Mouse (Mus musculus): ENCODE measurements around the gene Lxn.

The Lxn gene

DNA sequence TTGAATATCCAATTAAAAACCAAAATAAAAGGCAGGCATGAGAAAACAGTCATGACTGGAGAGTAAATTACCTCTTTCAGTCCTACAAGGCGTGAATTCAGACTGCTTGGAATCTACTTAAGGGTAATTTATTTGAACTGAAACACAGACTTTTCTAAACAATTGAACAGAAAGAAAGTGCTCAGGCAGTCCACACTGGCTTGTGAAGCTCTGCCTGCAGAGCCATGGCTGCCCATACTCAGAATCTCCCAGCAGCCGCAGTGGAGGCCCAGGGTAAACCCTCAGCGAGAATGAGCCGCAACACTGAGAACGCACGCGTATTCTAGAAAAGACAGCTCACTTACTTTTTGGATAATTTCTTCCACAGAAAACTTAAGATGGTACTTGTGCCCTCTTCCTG, 1.7 kb downstream of the Lxn start:
- DNase-seq (ENCODE audit: low spot score in 2 of 2), result no peak

DNA sequence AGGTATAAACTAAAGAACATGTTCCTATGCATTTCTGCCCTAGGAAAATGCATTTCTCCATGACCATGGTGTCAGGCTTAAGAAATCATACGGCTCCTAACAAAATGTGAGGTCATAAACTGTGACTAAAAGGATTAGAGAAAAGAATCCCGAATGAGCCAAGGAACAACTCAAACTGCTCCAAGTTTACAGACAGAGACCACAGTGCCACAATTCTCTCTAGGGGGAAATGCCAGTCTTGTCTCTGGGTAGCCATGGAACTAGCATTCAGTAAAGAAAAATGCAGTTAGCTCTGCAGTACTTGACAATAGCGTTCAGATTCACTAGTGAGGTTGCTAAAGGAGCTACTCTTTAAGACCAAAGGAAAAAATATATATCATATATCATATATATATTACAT, 3.8 kb downstream of the Lxn start:
- DNase-seq (ENCODE audit: low spot score in 2 of 2), result no peak

- DNase-seq (ENCODE audit: low spot score in 2 of 2), result no peak
Measured at GRCm38 (mm10) chr3:67450601-67451210, 13.0 kb downstream of the Lxn start.

DNA sequence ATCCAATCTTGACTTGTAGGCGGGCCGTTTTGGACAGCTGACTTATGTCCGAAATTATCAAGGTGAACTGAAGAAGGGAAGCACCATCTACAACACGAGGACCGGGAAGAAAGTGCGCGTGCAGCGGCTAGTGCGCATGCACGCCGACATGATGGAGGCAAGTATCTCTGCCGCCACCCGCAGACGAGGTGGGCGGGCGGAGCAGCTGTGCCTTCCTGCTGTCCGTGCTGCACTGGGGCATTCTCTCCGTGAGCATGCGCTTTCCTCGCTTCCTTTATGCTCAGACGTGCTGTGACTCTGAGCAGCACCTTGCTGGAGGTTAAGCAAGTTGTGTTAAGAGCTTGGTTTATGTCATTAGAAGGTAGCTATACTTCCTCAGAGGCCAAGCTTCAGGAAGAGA, 14.1 kb downstream of the Lxn start:
- DNase-seq (ENCODE audit: low spot score in 2 of 2), result peak in 1 of 2 experiments; percentile 33

DNA sequence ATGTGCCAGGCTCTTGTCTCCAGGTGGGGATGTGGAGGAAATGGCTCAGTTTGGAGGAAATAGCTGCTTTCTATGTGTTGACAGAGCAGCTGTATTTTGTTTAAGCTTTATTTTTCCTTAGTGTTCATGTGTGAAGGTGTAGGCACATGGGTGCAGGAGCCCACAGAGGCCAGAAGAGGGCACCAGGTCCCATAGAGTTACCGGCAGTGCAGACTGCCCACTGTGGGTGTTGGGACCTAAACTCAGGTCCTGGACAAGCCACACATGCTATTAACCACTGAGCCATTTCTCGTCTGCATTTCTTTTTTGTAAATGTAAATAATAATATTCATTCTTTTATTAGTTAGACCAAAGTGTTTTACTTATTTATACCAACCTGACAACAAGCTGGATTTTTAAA, 16.6 kb downstream of the Lxn start:
- no peak for DNase-seq (ENCODE audit: low spot score in 2 of 2)

GRCm38 (mm10) chr3:67434011-67434410, 29.7 kb downstream of the Lxn start:
- DNase-seq (ENCODE audit: low spot score in 2 of 2), result no peak

- DNase-seq (ENCODE audit: low spot score in 2 of 2), result peak; percentile 89 to 90
Measured at GRCm38 (mm10) chr3:67429999-67430380, 33.7 kb downstream of the Lxn start, which contains the start of gene Gfm1. Gene Gfm1 (plus strand): TSS chr3:67430096.

GRCm38 (mm10) chr3:67429338-67429998, 34.3 kb downstream of the Lxn start:
- no peak for DNase-seq (ENCODE audit: low spot score in 2 of 2)
